Mouse (Mus musculus) kidney, postnatal 25 days (tissue): ENCODE results near the gene Fnip2.

ENCODE experiments used
- DNase-seq, 2 experiments: peaks; one replicate each; pipeline ENCODE4 v3.0.0; 2021; ENCODE audit warnings: mixed read lengths in 2 of 2

Fnip2 gene

DNA sequence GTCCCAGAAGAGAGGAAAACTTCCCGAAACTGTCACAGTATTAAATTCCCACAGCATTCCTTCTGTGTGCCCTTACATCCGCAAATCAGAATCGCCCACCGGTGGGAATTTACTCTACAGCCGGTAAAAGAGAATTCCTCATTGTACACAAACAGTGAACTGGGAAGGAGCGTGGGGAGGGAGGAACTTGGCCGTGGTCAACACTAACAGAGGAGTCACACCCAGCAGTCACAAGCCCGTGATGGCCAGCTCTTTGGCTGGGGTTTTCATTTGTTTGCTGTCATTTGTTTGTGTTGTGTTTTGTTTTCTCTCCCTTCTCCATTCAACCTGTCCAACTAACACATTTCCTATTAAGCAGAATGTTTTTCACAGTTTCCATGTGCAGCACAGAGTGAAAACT lies 39.7 kb downstream of the Fnip2 start:
- DNase-seq = peak; percentile 38 to 66

DNA sequence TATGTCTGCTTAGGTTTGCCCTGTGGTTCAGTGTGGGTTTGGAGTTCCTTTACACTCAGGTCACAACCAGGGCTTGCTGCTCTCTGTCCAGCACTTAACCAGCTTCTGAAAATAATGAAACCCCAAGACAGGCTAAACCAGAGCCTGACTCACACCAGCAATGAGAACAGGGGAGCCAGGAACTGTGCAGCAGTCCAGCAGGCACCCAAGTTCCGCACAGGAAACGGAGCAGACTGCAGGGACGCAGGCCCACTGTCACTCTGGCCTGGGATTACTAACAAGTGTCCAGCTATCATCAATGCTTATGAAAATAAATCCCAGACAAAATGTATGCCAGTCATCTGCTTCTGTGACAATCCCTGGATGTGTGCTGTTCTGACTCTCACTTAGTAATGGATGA lies 40.1 kb downstream of the Fnip2 start:
- no peak for DNase-seq

DNA sequence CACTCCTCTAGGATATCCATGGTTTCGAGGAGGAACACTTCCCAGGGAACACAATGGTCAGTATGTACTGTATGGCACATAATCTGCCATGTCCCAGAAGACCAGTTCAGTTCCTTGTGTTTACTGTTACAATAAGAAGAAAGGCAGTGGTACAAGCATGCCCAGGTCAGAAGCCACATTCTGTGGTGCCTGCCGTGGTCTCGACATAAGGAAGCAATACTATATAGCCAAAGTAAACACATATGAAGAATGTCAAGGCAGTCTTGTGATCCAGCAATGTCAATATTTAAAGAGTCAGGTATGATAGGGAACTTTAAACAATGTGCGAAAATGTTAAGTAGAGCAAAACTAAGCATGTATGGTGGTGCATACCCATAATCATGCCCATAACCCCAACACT lies 44.2 kb downstream of the Fnip2 start:
- DNase-seq = no peak

DNA sequence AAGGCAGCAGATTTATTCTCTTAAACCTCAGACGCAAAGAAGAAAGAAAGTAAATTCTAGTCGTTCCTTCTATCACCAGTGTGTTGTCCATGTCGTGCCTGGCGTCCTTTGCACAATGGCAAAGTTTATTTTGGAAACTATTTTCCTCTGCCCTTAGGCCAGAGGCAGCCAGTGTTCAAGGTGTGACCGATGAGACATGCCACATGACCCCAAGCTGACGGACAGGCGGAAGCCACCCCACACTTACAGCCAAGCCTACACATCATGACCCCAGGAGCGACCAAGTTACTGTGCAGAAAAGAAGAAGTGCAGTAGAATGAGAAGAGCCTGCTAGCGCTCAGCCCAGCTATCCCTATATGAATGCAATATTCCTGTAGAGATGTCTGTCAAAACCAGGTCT lies 47.7 kb downstream of the Fnip2 start:
- peak in 1 of 2 experiments; percentile 61 for DNase-seq

DNA sequence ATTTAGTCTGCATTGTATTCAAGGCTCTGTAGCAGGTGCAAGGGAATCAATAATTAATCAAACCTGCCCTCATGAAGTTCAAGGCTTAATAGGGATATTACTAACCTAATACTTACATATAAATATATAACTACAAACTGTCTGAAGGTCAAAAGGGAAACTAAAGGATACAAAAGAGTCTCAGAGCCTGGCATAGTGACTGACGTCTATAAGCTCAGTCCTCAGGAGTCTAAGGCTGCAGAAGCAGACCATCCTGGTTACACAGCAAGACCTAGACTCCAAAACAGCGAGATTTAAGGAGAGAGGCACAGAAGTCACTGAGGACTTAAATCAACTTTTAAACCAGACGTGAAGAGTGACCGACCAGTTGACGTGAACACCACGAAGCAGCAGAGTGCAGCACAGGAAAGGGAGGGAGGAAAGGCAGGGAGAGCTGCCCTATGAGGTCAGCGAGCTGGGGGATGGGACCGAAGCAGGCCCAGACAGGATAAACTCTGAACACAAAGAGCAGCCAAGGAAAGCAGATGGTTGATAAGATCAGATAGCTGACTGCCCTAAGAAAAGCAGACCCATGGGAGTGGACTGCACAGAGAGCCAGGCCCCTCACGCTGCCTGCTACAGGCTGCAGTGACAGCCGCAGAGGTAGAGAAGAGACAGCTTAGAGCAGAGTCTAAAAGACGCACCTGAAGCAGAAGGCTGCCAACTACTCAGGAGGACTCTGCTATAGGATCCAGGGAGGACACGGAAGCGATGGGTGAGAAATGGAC lies 48.7 kb downstream of the Fnip2 start:
- peak; percentile 79 to 89 for DNase-seq

DNA sequence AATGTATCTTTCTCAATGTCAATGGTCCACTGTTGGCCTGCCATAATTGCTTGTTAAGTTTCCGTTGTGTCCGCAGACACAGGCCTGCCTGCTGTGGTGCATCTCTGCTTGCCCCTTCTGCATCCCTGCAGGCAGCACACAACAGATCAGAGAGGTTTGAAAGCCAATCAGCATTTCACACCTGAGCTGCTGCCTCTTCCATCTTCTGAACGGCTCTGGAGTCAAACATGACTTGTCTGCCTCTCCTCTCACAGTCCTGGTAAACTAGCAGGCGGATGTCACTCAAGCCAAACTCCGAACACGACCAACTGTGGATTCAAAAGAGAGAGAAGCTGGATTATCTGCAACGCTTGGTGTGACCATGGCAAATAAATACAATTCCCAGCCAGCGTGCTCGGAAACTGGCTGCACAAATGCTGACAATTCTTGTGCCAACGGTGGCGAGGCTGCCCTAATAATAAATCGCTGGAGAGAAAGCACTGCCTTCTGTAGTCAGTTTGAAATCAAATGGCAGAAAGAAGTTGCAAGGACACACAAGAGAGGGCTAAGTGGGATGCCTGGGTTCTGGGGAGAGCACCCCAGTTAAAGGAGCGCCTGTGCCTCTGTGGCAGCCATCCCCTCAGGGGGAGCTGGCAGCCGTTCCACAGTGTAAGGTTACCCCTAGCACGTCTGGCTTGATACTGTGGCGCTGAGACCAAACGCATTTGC lies 49.6 kb downstream of the Fnip2 start:
- no peak for DNase-seq

DNA sequence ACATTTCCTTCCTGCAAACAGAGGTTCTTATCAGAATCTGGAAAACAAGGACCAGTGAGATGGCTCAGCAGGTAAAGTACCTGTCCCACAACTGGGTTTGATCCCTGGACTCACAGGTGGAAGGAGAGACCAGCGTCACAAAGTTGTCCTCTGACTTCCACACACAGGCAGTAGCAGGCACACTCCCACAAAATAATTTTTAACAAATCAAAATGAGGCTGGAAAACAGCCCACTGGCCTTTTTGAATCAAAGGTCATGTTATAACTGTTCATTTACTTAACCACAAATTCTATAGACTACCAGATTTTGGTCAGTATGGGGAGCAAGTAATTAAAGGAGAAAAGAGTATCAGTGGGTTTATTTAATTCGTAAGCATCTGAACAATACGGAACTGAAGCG lies 50.6 kb downstream of the Fnip2 start:
- DNase-seq = no peak

DNA sequence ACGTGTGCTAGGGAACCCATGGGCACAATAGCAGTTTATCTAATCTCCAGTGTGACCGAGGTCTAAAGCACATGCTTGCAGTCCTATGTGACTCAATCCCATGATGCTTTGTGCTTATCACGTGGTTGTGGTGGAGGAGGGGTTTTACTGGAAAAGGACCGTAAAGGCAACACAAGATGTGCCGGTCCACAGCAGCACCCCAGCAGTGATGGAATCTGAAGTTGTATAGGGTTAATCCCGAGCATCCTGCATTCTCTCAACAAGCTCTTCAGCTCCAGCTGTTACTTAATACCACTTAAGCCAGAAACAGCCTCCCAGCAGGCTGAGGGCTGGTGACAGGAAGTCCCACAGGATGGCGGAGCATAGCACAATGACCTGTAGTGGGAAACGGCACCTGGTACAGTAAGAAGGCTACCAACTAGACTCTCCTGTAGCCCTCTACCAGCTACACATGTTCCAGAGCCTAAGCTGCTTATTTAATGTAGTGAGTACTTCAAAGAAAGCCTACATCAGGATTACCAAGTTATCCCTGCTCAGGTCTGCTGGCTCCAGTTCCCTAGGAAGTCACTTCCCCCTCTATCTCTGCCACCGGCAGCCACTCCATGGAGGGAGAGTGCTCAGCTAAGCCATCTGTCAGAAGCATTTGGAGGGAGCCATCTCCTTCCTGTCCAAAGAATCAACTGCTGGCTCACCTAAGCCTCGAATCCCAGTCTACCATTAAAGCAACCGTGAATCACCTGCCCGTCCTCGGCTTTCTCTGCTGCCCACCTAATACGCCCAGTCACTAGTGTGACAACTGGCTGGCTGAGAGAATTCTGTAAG lies 51.3 kb downstream of the Fnip2 start:
- DNase-seq = peak in 1 of 2 experiments; percentile 59

DNA sequence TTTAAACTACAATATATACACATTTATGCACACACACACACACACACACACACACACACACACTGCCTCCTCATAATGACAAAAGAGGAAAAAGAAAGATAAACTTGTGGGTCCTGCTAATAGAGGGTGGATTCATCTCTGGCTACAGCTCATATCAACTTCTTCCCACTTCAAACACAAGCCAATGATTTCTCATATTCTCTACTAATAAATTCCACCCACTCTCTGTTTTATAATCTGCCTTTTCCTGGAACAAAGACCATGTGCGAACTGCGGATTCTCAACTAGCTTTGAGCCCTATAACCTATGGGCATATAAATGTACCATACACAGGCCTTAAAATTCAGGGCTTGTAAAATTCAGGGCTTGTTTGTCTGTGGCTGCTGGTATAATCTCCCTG lies 53.3 kb downstream of the Fnip2 start:
- no peak for DNase-seq

DNA sequence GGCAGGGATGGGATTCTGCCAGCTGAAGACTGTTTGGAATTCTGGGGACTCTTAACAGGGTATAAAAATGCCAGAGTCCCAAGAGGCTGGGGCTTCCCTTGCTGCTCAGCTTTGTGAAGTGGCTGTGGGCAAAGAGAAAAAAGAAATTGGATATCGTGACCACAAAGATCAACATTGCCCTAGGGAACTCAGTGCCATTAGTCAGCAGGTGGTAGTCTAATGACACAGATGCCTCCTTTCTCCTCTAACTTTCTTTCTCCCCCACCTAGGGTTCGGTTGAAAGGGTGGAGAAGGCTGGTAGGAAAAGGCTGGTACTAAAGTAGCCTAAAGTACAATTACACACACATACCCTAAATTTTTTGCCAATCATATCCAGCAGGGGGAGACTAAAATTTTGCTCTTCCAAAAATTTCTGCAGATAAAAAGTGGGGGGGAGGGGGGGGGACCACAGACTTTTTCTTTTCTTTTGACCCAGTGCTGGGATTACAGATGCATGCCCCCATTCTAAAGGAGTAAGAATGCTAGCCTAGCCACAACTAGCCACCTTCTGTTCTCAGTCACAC lies 66.3 kb downstream of the Fnip2 start:
- DNase-seq = no peak

DNA sequence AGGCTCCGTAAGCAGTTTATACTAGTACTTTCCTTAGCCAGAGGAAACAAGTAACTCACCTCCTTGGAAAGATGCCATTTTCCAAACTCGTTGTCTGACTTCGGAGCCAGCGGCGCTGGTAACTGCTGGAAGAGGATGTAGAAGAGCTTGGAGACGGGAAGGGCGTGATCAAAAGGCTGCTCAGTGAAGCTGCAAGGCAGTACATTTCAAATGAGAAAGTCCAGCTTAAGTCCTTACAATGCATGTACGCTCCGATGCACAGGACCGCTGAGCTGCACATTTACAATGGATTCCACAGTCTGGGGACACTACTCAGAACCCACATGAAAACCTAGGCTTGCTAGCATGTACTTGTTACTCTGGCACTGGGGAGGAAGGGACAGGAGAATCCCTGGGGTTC lies 67.3 kb downstream of the Fnip2 start:
- peak; percentile 46 to 64 for DNase-seq

DNA sequence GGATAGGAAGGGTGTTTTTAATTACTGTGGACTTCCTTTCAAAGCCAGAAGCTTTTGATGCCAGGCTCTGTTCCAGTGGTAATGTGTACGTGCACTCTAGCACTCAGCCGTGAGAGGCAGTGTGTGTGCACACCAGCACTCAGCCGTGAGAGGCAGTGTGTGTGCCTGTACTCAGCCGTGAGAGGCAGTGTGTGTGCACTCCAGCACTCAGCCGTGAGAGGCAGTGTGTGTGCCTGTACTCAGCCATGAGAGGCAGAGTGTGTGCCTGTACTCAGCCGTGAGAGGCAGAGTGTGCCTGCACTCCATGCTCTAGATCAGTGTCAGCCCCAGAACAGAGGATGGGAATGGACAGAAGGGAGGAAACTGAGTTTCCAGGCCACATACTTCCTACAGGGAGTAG lies 70.9 kb downstream of the Fnip2 start:
- no peak for DNase-seq

DNA sequence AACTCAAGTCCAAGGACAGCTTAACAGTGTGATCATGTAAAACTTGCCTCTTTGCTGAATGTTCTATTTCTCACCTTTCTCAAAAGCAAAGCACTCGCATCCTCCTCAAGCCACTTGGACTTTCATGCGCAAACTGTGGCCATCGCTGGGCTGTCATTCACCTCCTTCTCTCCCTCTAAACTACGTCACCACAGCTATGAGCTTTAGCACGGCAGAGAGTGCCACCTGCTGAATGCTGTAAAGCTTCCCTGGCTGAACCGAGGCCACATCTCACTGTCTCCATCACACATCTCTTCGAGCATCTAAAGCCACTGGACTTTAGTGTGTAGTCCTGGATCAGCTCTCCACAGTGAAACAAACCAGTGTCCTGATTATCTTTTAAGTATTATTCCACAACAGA lies 72.4 kb downstream of the Fnip2 start:
- DNase-seq = no peak

DNA sequence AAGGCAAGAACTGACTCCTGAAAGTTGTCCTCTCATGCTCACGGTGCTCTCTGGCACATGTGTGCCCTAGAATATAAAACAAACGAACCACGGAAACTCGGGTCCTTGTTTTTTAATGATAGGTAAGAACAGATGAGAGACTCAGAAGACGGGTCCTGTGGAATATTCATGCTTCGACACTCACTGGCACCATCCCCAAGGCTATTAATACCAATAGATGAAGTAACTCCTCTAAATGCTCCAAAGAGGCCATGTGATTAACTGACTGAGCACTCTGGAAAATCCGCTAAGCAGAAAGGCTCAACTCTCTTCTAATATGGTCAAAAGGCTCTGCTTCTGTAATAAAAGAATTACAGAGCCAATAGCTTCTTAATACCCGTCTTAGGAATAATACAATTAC lies 73.6 kb downstream of the Fnip2 start:
- no peak for DNase-seq

DNA sequence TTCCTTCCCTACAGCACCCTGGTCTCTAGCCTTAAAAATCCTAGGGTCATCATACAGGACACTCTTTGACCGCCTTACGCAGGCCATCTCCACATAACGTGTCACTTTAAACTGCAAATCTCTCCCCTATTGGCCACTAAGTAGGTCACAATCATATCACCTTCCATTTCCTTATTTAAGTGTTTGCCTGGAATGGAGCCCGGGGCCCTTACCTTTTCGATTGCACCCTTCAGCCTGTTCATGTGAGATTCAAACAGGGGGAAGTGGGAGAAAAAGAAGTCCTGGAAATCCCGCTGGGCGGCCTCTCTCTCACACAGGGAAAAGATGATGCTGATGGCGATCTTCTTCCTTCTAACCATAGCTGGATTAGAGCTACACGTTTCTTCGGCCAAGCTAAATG lies 74.5 kb downstream of the Fnip2 start:
- no peak for DNase-seq

DNA sequence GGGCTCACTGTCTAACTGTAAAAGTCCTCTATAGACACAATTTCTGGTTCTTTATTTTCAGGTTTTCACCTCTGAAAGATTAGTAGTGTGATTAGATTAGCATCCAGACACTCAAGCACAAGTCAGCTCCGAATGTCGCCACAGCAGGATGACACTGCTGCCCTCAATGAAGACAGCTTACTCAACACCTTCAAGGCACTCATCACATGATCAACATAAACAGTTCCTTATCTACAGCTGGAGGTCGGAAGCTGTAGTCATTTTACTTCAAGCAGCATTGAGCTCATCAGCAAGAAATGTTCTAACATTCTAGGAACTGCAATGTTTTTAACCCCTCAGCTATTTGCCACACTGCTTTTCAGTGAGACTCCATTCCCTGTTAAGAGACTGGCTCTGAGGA lies 76.0 kb downstream of the Fnip2 start:
- DNase-seq = no peak

DNA sequence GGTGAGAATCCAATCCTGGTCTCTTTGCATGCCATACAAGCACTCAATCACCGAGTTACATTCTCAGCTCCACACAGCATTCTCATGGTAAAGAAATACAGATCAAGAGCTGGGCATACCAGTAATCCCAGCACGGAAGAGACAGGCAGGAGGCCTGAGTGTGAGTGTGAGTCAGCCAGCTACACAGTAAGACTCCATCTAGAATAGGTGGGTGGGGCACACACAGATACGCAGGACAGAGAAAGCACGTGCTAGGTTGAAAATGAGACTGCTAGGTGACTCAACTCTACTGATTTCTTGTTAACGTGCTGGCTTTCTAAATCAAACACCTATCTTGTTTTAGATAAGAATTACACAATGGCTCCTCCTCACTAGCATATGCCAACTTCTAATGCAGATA lies 77.5 kb downstream of the Fnip2 start:
- no peak for DNase-seq

DNA sequence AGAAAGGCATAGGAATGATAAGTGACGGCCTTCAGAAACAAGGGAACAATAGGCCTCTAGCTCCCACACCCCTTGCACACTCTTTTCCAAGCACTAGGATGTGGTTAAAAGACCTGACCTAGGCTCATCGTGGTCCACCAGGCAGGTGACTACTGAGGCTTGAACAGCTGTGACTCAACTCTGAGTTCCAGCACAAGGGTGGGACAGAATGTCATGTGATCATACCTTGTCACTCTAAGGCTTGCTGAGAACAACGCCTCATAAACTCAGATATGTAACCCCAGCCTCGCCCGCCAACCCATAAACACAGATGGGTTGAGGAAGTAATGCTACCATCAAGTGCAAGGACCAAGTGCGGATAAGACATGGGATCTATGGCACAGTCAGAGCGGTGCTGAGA lies 79.6 kb downstream of the Fnip2 start:
- no peak for DNase-seq

DNA sequence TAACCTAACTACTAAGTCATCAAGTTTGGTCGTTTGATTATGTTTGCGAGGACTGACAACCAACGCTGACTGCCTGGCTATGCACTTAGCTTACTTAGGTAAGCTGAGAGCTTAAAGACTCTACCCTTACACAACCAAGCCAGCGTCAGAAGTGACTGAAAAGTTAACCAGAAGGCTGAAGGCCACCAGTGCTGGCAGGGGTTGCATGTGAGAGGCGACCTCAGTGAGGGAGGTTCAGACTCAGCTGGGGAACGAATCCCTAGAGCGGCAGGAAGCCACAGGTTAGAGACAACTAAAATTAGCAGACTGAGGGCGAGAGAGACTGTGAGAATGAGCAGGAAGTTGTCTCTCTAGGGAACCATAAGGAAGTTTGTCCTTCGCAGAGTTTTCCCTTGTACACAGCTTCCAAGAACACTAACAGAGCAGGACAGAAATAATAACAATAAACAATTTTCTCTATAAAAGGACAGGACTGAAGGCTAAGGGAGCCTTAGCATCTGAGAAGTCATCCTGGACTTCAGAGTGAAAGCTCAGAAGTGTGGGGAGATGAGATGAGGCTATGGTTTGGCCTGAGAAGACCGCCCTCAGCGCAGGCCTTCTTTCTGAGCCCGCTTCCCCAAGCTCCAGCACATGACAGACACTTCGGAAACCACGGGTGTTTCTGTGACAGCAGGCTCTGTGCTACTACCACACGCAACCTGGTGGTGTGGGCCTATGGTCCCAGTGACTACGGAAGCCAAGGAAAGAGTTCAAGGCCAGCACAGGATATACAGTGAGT lies 83.1 kb downstream of the Fnip2 start:
- peak in 1 of 2 experiments; percentile 23 for DNase-seq

DNA sequence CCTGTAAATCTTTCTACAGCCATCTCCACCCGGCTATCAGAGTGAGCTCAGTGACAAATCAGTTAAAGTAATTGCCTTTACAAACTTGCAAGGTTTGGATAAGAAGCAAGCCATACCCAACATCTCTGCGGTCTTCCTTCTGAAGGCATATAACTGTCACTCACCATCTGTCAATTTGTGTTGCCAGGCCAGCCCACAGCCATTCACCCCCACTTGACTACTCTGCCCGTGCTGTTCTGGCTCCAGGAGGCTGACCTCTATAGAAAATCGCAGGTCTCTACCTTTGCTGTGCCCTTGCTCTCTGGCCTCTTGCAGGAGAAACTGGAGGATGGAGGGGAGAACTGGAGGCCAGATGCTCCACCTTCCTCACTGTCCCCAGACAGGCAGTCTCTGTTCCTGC lies 88.7 kb downstream of the Fnip2 start:
- no peak for DNase-seq

DNA sequence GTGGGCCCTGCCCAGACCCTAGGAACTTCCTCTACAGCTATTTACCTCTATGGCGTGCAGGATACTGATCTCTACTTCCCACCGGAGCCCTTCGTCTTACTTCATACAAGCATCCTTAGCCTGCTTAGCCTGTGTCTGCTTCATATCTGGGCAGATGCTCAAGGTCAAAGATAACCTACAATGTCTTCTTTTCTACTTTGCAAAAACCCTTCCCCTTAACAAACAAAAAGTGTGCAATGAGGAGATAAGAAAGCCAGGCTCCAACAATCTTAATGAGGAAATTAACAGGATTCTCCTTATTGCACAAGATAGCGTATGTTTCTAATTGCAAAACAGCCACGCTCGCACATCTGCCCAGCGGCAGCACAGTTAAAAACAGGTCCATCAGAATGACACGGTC lies 89.2 kb downstream of the Fnip2 start:
- DNase-seq = no peak

DNA sequence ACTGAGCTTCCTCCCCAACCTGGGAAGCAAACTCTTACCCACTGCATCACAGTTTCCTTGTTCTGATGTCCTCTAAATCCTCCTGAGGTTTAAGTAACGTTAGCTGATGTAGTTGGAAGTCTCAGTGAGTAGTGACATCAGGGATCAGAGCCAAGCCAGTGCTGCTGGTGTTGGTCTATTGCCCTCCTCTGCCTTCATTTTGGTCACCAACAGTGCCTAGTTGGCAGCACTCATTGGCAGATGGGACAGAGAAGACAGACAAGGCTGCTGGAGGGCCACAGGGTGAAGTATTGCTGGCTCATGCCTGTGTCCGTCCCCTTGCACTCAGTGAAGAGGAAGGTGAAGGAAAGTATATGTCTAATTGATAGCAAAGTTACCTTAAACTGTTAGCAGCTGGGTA lies 91.6 kb downstream of the Fnip2 start:
- DNase-seq = no peak

DNA sequence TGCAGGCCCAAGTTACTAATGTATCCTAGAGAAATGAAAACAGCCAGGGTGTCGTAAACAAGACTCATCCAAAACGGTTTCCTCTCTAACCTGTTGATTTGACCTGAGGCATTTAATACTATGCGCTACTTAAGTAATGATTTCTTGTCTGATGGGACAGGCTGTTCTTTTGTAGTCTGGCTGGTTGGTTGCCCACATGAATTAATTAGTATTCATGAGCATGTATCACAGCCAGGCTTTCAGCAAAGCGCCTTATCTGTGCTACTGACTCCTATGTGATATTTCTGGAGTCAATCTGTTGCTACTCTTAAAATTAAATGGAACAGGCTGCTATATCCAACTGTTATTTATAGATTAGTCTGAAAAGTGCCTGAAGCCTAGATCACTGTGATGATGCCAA lies 92.7 kb downstream of the Fnip2 start:
- DNase-seq = no peak
